Mouse (Mus musculus): ENCODE data around the gene Ltb4r2. TPM values are rescaled to one million over a fixed set of nuclear protein-coding genes. Genes with fewer than 3 reads are reported as not detected.

Ltb4r2 gene
- total and polyA plus RNA-seq, 3 experiments, result 0.04 to 0.05 TPM; not detected in 1

DNA sequence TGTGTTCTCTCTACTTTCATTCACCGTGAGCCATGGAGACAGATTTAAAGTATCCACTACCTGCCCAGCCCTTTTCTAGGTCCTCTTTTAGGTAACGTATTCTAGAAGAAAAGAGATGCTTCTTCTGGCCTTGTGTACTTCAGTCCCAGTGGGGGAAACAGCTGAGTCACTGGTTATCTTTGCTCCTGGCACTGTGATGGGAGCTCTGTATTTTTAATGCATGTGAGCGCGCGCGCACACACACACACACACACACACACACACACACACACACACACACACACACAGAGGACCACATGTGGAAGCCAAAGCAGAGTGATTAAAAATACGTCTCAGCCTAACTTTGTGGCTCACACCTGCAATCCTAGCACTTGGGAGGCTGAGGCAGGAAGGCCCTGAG is 37.8 kb upstream of the Ltb4r2 start:
- Histone ChIP-seq H3K4me1 (ENCODE audit: control insufficient read depth in 1 of 2, insufficient read depth in 2 of 2) (peaks cover 15 to 45% of the 10 kb centered on the region in 2 experiments), H3K79me2 (replicated peaks; ENCODE audit: control insufficient read depth, extremely low read depth, insufficient read depth, poor library complexity, severe bottlenecking) (no peaks in the 10 kb centered on the region), H3K27me3 (replicated peaks) (peaks cover 22% of the 10 kb centered on the region), H3K36me3 (replicated peaks in 1 of 2; ENCODE audit: control insufficient read depth in 1 of 2, insufficient read depth in 1 of 2, low read length in 1 of 2) (peaks cover 16 to 24% of the 10 kb centered on the region in 2 experiments), H3K27ac (ENCODE audit: insufficient read depth, low read depth) (no peak overlapping the region), H3K9me3 (replicated peaks; ENCODE audit: low read length) (no peaks in the 10 kb centered on the region), H3K4me2 (ENCODE audit: insufficient read depth, low read depth, poor library complexity, severe bottlenecking) (no peak overlapping the region), H3K9ac (ENCODE audit: insufficient read depth, low read depth) (no peak overlapping the region), H3K4me3 (replicated peaks in 1 of 3; ENCODE audit: low read depth in 2 of 3, low read length in 2 of 3, poor library complexity in 1 of 3) (no peak overlapping the region)
- in situ Hi-C loops (cut with MboI; ENCODE audit: low pct_ligation_motif_present, low pct_unique_long_range_greater_than_20kb, low sequenced_read_pairs) (no loop called here), dilution Hi-C loops (cut with MboI; ENCODE audit: extremely low pct_ligation_motif_present, extremely low pct_unique_long_range_greater_than_20kb, low sequenced_read_pairs) (no loop called here)
- TF ChIP-seq CTCF (conservative IDR thresholded peaks at IDR 0.05 in 1 of 2, IDR thresholded peaks at IDR 0.05 in 1 of 2; ENCODE audit: low read depth in 2 of 2, low read length in 2 of 2), result no peak
- no peak for TF ChIP-seq TBP (conservative IDR thresholded peaks at IDR 0.05; ENCODE audit: low read depth, low read length)
- no peak for DNase-seq (ENCODE audit: extremely low read depth)

DNA sequence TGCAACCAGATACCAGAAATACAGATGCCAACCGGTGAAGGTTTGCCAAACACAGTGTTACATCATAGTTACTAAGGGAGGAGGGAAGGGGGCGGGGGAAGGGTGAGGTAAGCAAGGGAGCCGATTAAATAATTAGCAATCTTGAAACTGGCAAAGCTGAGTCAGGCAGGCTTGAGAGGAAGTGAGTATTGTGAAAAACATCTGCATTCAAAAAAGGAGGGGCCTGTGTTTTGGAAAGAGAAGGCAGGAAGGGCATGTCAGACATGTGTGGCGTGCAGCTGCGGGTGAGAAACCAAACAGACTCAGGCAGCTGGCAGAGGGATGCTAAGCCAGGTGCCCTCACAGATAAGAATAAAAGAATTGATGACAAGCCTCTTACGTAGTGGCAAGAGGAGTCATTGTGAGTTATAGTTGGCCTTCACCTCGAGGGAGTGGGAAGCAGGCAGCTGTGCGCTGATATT is 36.8 kb upstream of the Ltb4r2 start:
- Histone ChIP-seq H3K36me3 (replicated peaks in 1 of 2; ENCODE audit: control insufficient read depth in 1 of 2, insufficient read depth in 1 of 2, low read length in 1 of 2) (peaks cover 5 to 13% of the 10 kb centered on the region in 2 experiments), H3K4me1 (ENCODE audit: control insufficient read depth in 1 of 2, insufficient read depth in 2 of 2) (peaks cover 15 to 54% of the 10 kb centered on the region in 2 experiments), H3K27ac (ENCODE audit: insufficient read depth, low read depth) (peak overlapping the region; percentile 64), H3K4me2 (ENCODE audit: insufficient read depth, low read depth, poor library complexity, severe bottlenecking) (peak overlapping the region; percentile 62), H3K9me3 (replicated peaks; ENCODE audit: low read length) (no peaks in the 10 kb centered on the region), H3K27me3 (replicated peaks) (peaks cover 24% of the 10 kb centered on the region), H3K4me3 (replicated peaks in 1 of 3; ENCODE audit: low read depth in 2 of 3, low read length in 2 of 3, poor library complexity in 1 of 3) (no peak overlapping the region), H3K9ac (ENCODE audit: insufficient read depth, low read depth) (peak overlapping the region; percentile 39; the same call in 1 of the 2 replicates), H3K79me2 (replicated peaks; ENCODE audit: control insufficient read depth, extremely low read depth, insufficient read depth, poor library complexity, severe bottlenecking) (no peaks in the 10 kb centered on the region)
- DNase-seq (ENCODE audit: extremely low read depth), result peak; percentile 93
- in situ Hi-C loops (cut with MboI; ENCODE audit: low pct_ligation_motif_present, low pct_unique_long_range_greater_than_20kb, low sequenced_read_pairs), result no loop called here
- dilution Hi-C loops (cut with MboI; ENCODE audit: extremely low pct_ligation_motif_present, extremely low pct_unique_long_range_greater_than_20kb, low sequenced_read_pairs), result no loop called here
- TF ChIP-seq TBP (conservative IDR thresholded peaks at IDR 0.05; ENCODE audit: low read depth, low read length) (no peak), HCFC1 (IDR thresholded peaks at IDR 0.05; ENCODE audit: low read depth, low read length) (no peak), USF2 (conservative IDR thresholded peaks at IDR 0.05; ENCODE audit: low read depth, low read length) (no peak), POLR2AphosphoS2 (IDR thresholded peaks at IDR 0.05; ENCODE audit: low read depth, low read length) (no peak), ZNF384 (IDR thresholded peaks at IDR 0.05; ENCODE audit: low read depth, low read length) (no peak), ETS1 (conservative IDR thresholded peaks at IDR 0.05; ENCODE audit: low read depth, low read length) (peak; percentile 100), MAZ (IDR thresholded peaks at IDR 0.05; ENCODE audit: low read depth, low read length) (peak; percentile 99), MXI1 (IDR thresholded peaks at IDR 0.05; ENCODE audit: low read depth, low read length) (peak; percentile 92), POLR2A (IDR thresholded peaks at IDR 0.05; ENCODE audit: low read depth, low read length) (no peak), NELFE (IDR thresholded peaks at IDR 0.05; ENCODE audit: low read depth, low read length) (no peak), CTCF (conservative IDR thresholded peaks at IDR 0.05 in 1 of 2, IDR thresholded peaks at IDR 0.05 in 1 of 2; ENCODE audit: low read depth in 2 of 2, low read length in 2 of 2) (no peak), ZMIZ1 (IDR thresholded peaks at IDR 0.05; ENCODE audit: low read depth, low read length) (no peak), NRF1 (IDR thresholded peaks at IDR 0.05; ENCODE audit: low read depth, low read length) (0 out of 2 replicates have a peak, but pooled peaks have one; percentile 19), TCF12 (IDR thresholded peaks at IDR 0.05; ENCODE audit: low read depth, low read length) (peak; percentile 99), ZKSCAN1 (IDR thresholded peaks at IDR 0.05; ENCODE audit: borderline replicate concordance, low read depth, low read length) (no peak), EP300 (IDR thresholded peaks at IDR 0.05; ENCODE audit: low read length) (peak; percentile 81), MAFK (IDR thresholded peaks at IDR 0.05; ENCODE audit: insufficient replicate concordance, low read length) (peak; percentile 82), RAD21 (IDR thresholded peaks at IDR 0.05; ENCODE audit: low read depth, low read length) (no peak), SMC3 (IDR thresholded peaks at IDR 0.05; ENCODE audit: low read depth, low read length) (no peak), E2F4 (IDR thresholded peaks at IDR 0.05; ENCODE audit: insufficient replicate concordance, low read depth, low read length) (no peak), IRF4 (IDR thresholded peaks at IDR 0.05; ENCODE audit: low read depth, low read length) (peak; percentile 94), CHD2 (IDR thresholded peaks at IDR 0.05; ENCODE audit: low read length) (no peak), GABPA (IDR thresholded peaks at IDR 0.05; ENCODE audit: insufficient replicate concordance, low read depth, low read length) (no peak), CHD1 (IDR thresholded peaks at IDR 0.05; ENCODE audit: low read depth, low read length) (no peak), MAX (IDR thresholded peaks at IDR 0.05; ENCODE audit: low read length) (peak; percentile 88), RCOR1 (conservative IDR thresholded peaks at IDR 0.05; ENCODE audit: low read depth, low read length) (0 out of 2 replicates have a peak, but pooled peaks have one; percentile 72), MEF2A (IDR thresholded peaks at IDR 0.05; ENCODE audit: borderline replicate concordance, low read depth, low read length) (peak; percentile 81), JUN (IDR thresholded peaks at IDR 0.05; ENCODE audit: insufficient read depth, low read depth, low read length) (peak; percentile 78), ELF1 (IDR thresholded peaks at IDR 0.05; ENCODE audit: low read depth, low read length) (peak; percentile 54), UBTF (IDR thresholded peaks at IDR 0.05; ENCODE audit: low read depth, low read length) (no peak), JUND (conservative IDR thresholded peaks at IDR 0.05; ENCODE audit: low read depth, low read length) (peak; percentile 74; the same call in 1 of the 2 replicates), MYC (IDR thresholded peaks at IDR 0.05; ENCODE audit: low read depth, low read length) (peak; percentile 82), ZC3H11A (IDR thresholded peaks at IDR 0.05; ENCODE audit: low read depth, low read length) (no peak)
